Mouse (Mus musculus) lung, adult 2 months (tissue): Measurements from ENCODE around the gene Cables2.

ENCODE experiments used
- CTCF ChIP-seq: fragments of 200-500 bp; IDR thresholded peaks from 2 replicates; pipeline ENCODE4 v1.5.1; 2011; ENCODE audit warnings: mild to moderate bottlenecking, low read length, control low read depth; ENCODE audit not compliant: insufficient read depth
- POLR2A ChIP-seq: fragments of 200-500 bp; IDR thresholded peaks from 2 replicates; pipeline ENCODE4 v1.6.1; 2011; ENCODE audit warnings: low read depth, mild to moderate bottlenecking, control low read depth, low read length, borderline replicate concordance; ENCODE audit errors: extremely low read depth

GRCm38 (mm10) chr2:180279321-180279720 is 6.0 kb upstream of the Cables2 start:
- TF ChIP-seq POLR2A, result no peak
- TF ChIP-seq CTCF, result no peak
